Mouse (Mus musculus) thymus, postnatal 14 days (tissue): ENCODE results near the gene Batf3.
A peak's percentile ranks its signal among the peaks of the same experiment; 100 is the strongest.
"Not testable (repeated sequence)": the region's sequence is repeated elsewhere in the genome, so short reads cannot be mapped to it uniquely, and the experiment has no call there.

Experiments used
- DNase-seq: peaks from one replicate; pipeline ENCODE4 v3.0.0; 2021

Batf3 gene

DNA sequence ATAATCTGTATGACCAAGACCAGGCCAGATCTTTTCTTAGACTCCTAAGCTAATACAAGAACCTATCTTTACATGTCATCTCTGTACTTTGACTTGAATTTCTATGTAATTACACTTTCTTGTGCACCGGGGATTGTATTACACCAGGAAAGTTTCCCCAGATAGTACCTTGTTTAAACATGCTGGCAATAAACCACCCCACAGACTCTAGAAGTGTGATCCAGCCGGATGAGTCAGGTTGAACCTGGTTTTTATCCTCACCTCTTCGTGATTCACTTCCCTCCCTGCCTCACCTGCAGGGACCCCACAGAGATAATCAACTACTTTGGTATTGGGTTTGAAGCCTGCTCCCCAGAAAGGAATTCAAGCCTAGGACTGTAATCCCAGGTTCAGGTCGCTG lies 37.8 kb downstream of the Batf3 start:
- DNase-seq: no peak

- DNase-seq: no peak
Observed at GRCm38 (mm10) chr1:191138436-191138835, 40.8 kb downstream of the Batf3 start.

- DNase-seq: no peak
Observed at GRCm38 (mm10) chr1:191138874-191139495, 41.3 kb downstream of the Batf3 start.

DNA sequence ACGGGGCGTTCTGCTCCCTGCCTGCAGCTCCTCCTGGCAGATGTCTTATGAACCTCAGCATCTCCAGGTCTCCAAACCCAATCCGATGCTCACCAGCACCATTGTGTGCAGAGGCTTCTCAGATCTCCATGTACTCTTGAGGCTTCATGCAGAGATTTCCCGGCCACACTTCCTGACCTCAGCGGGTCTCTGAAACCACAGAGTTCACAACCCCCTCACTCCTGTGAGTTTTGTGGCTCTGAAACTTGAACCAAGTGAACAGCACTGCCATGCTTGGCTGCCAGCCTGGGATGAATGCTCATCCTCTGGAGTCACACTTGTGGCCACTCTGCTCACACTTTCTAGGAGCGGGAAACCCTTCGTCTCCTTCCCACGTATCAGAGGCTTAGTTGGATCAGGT lies 43.3 kb downstream of the Batf3 start:
- no peak for DNase-seq

DNA sequence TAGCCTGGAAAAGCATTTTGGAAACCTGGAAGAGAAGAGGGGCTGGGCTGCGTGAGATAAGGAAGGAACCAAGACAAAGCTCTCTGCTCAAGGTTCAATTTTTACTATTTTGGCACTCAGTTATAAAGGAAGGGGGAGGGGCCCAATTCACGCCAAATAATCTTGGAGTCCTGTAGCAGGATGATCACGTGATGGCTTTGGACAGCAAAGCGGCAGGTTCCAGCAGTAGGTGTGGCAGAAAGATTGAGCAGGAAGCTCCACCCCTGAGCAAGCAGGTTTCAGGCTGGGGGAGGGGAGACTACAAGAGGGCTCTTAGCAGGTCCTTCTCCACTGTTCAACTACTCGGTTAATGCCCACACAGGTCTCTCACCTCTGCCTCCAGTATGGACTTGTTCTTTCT lies 51.8 kb downstream of the Batf3 start:
- DNase-seq: not testable (repeated sequence)

GRCm38 (mm10) chr1:191150924-191151605 lies 53.4 kb downstream of the Batf3 start:
- DNase-seq: no peak

DNA sequence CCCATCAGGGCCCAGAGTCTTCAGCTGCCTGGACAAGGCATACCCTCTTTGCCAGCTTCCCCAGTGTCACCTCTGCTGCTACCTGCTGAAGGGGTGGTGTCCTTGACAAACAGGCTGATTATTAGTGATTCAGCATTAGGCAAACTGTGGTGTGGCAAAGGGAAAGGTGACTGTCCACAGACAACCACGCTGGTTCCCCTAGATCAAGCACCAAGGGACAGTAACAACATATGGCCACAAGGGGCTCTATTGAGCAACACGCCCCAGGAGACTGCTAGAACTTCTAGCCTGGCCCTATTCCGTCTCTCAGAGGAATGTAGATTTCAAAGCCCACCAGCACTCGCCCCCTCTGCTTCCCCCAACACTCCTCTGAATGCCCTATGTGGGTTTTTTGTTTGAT lies 55.4 kb downstream of the Batf3 start:
- DNase-seq: peak; percentile 34

DNA sequence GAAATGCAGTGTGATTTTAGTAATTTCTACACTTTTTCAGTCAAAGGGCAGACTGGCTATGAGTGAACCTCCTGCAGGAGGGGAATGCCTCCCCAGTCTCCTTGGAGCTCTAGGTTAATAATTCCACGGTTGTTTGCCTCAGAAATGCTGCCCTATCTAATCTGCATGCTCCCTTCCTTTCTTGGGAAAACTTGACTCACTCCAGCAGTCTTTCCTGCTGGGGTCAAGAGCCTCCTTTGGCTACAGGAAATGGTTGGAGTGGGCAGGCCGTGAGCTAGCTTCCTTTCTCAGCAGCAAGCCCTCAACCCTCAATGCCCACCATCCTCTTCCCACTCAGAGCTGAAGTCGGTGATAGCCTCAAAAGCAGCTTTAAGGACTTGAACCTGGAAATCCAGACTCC lies 56.7 kb downstream of the Batf3 start:
- no peak for DNase-seq
